Mouse (Mus musculus): Measurements from ENCODE around the gene Hecw2.
A peak's percentile ranks its signal among the peaks of the same experiment; 100 is the strongest.

The Hecw2 gene

DNA sequence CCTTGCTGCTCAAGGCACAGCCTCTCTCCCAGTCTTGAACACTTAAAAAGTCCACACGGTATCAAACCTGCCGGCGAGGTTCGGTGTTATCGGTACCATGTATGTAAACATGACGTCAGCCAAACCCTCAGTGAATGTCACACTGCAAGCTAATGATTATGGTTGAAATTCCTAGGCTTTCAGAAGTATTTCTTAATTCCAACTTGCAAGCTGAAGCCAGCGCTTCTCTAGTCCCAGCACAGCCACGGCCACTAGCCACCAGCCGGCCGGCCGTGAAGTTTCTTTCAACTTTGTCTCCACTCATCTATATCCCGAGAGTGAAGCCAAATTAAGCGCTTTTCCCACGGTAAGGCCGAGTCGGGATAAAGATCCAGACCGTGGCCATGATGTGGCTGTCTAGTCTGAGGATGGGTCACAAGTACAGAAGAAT is 410.7 kb downstream of the Hecw2 start:
- DNase-seq (ENCODE audit: low read depth, low spot score), result peak; percentile 59

DNA sequence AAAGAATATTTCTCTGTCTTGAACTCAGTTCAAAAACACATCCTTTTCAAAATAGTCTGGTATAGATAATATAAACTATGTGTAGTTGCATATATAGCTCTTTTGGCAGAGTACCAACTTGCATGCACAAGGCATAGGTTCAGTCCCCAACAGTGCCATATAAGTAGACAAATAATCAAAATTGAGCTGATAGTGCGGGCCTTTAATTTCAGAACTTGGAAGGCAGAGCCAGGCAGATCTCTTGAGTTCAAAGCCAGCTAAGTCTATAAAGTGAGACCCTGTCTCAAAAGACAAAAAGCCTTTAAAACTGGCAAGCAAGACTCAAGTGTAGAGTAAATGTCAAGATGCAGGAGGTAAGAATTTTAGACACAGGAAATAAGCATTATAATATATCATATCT is 412.0 kb downstream of the Hecw2 start:
- DNase-seq (ENCODE audit: low read depth, low spot score), result no peak

DNA sequence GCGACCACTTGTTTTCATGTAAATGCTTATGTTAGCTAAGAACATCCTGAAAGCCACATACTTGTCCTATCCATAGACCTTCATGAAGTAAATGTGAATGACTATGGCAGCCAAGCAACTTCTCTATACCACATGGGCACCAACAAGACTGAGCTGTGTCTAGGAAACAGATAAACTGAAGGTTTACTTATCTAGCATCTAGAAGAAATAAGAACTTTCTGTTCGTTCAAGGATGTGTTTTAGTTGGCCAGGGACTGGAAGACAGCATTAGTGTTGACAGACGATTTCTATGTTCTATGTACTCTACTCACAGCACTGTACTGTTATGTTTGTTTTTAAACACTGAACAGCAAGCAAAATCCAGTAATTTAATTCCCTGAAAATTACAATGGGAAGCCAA is 412.9 kb downstream of the Hecw2 start:
- DNase-seq (ENCODE audit: low read depth, low spot score), result no peak

DNA sequence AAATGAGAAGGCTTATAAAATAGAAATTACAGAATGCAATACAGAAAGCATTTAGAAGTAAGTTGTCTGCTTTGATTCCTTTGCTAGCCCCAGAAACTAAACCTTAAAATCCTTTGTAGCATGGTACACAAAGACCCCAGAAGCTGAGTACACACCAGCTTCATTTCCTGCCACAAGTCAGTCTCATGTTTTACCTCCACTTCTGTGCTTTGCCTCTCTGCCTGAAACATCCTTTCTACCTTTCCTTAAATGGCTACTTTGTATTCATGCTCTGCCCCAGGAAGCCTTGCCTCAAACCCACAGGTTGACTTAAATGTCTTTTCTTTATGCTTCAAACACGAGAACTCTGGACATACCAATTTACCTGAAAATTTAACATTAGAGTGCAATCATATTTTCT is 413.7 kb downstream of the Hecw2 start:
- DNase-seq (ENCODE audit: low read depth, low spot score), result no peak

DNA sequence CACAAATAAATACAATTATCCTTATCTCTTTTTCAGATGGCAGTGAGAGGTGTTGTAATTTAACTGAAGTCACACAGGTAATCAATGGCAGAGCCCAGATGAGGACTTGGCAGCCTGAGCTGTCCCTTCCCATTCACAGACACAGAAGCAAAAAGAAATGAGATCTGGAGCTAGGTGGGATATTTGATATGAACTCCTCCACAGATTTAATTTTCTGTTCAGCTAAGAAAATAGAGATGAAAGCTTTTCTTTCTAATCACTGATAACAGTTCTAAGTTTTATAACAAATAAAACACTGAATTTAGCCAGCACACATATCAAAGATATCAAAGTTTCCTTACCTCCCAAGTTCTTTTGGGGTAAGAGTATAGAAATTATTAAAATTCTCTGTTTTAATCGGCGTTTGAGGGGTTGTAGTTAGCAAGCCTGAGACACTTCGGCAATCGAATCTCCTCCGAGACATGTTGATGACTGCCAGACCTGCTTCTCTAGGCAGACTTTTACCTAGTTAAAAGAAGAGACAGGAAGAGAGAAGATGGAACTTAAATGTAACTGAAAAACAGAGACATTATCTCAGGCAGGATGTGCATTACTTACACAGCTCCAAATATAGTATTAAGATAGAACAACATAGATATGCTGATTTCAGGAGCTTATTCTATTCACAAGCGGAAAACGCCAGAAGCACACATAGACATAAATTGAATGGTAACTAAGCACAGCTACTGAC is 418.6 kb downstream of the Hecw2 start:
- DNase-seq (ENCODE audit: low read depth, low spot score), result no peak

DNA sequence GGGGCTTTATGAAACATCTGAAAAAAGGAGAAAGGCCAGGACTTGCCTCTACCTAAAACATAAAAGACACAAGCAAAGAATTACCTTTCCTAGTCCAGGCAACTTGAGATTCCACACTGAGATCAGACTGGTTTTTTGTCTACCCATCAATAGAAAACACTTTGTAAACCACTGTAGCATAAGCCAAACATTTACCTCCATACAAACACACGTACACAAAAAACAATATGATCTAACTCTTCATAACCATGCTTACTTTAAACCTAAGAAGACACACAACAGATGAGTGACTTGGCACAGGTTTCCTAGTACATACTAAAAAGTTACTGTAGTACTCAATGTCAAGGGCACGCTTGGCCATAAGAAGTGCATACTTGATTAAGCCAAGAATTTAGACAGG is 419.4 kb downstream of the Hecw2 start:
- no peak for DNase-seq (ENCODE audit: low read depth, low spot score)

DNA sequence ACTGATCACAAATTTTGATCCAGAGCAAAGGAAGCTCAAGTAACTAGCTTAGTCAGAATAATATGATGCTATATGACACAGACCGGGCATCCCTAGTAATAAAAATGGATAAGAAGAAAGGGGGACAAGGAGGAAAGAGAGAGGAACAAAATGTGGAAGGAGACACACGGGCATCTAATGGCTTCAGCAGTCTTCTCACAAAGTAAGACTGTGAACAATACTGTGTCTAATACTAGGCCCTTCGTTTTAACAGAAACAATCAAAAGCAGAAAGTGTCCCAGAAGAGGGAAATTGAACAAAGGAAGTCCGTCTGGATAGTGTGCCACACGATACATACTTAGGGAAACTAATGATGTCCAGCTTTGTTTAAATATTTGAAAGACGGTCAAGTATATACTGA is 419.9 kb downstream of the Hecw2 start:
- DNase-seq (ENCODE audit: low read depth, low spot score), result no peak

DNA sequence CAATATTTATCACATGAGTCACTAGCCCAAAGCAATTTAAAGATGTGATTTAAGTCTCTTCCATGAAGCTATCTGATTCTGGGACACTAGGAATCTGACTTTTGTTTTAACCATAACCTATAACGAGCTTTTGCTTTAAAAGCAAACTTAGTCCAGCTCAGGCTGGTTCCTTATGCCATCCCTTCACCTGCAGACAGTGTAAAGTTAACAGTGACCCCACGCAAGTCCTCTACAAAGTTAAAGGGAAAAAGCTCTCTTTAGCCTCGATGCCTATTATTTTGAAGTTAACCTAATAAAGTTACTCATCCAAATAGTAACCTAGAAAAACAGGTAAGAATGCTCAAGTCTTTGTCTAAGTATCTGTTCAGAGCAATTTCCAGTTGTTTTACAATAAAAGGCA is 420.4 kb downstream of the Hecw2 start:
- no peak for DNase-seq (ENCODE audit: low read depth, low spot score)

DNA sequence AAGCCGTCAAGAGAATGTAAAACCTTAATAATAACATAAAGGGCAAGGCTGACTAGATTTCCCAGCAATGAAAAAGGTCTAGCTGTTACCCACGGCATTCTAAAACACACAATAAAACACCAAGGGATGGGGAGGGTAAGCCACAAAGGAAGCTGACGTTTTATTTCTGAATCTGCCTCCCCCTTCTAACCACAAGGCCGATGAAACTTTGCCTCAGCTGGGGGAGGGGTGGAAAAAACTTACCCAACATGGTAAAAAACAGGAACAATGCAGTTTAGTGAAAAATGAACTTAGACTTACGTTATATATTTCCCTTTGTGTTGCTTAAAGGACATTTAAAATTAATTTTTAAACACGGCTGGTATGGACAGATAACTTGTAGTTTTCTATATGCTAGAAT is 421.0 kb downstream of the Hecw2 start:
- DNase-seq (ENCODE audit: low read depth, low spot score), result no peak

DNA sequence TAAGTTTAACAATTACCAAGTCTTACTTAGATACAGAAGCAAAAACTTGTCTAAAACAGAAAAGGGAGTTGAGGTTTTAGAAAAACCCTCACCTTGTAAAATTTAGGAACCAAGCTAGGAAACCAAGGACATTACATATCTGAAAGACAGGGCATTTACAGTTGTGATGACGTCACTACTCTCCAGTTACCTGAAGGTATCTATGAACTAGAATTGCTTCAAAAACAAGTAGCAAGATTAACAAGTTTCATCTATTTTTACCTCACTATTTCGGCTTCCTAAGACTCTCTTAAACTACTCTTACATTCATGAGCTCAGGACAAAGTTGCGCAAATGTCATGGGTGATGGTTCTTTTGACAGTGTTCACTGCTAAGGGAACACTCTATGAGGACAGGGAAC is 422.0 kb downstream of the Hecw2 start:
- DNase-seq (ENCODE audit: low read depth, low spot score), result no peak

DNA sequence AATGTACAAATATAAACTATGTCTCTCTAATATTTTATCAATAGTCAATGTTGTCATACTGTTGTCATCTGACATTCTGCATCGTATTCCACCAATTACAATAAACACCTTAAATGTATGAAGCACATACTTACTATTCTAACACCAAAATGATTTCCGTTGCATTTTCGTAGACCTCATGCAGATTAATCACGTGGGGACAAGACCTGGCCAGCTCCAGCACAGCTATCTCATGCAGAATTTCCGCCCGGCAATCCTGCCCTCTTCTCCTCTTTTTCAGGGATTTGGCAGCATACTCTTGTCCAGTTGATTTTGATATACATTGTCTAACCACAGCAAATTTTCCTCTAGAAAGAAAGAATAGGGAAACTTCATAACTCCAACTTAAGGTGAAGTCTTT is 423.5 kb downstream of the Hecw2 start:
- DNase-seq (ENCODE audit: low read depth, low spot score), result no peak

DNA sequence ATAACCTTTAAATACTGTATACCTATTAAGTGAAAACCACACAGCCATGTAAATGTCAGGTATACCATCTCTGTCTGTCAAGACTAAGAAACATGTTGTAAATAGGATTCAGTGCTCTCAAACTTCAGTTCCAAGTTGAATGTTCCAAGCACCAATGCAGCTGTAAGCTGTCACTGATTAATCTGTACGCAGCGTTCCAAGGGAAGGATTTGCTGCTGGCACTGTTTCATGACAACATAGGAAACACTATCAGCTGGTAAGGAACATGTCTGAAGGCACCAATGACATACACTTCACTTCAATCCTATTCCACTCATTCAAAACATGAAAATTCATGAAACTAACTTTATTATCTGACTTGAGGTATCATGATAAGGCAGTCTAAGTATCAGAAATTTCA is 428.9 kb downstream of the Hecw2 start:
- no peak for DNase-seq (ENCODE audit: low read depth, low spot score)

DNA sequence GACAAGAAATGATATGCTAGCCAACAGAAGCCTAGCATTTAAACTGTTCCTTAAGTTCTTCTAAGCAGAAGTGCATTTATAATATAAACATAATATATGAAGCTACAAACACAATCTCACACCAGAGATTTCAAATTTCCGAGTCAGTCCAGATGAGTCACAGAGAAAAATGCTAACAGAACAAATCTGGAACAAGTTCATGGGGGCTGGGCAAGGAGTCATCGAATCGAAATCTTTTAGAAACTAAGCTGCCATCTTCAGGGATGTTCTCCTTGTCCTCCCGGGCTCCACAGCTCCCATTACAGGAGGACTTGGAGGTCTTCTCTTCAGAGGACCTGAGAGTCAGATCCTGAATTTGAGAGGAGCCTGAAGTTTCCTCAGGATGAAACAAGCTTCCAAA is 437.7 kb downstream of the Hecw2 start:
- DNase-seq (ENCODE audit: low read depth, low spot score), result no peak

All from R1 (cell line).